Comparison of ENCODE assay signal across 29 mouse cellular contexts in the genomic region with DNA sequence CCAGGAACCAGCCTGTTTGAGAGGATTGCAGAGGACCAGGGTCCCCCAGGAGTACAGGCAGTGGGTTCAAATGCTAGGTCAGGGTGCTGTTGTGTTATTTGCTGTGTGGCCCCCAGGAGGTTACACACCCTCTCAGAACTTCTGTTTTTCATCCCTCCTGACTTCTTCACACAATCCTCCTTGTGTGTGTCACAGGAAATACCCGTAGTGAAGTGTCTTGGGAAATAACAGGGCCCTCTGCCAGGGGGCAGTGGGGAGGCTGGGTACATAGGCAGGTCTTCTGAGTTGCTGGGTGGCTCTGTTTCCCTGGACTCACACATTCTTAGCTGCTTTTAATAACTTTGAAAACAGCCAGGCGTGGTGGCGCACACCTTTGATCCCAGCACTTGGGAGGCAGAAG. TPM values are rescaled to one million over a fixed set of nuclear protein-coding genes. Genes with fewer than 3 reads are reported as not detected.
DNase-seq lines count a peak whose midpoint lies in the region; ATAC-seq and TF ChIP-seq lines count a peak whose summit lies in the region.
"Had no signal": no experiment of that assay in that cellular context is flagged by ENCODE, and none has a peak within 500 bp of the region (broad histone marks: within the 10 kb centered on the region; RNA-seq: fewer than 3 reads in every experiment).

No protein-coding gene starts in this region.

- no peaks in the 10 kb centered on the region for H3K36me3 ChIP-seq in intestine, postnatal 0 days (ENCODE audit: control insufficient read depth, insufficient read depth)
- no peaks in the 10 kb centered on the region for H3K36me3 ChIP-seq in intestine, embryonic 15.5 days
- H3K36me3 ChIP-seq in stomach, postnatal 0 days (ENCODE audit: control insufficient read depth, insufficient read depth, low read length): no peaks in the 10 kb centered on the region
- H3K36me3 ChIP-seq: embryonic facial prominence, embryonic 10.5 days; embryonic facial prominence, embryonic 12.5 days; forebrain, embryonic 15.5 days; G1E had no signal

- no peaks in the 10 kb centered on the region for H3K9me3 ChIP-seq in intestine, postnatal 0 days (ENCODE audit: control insufficient read depth)
- no peaks in the 10 kb centered on the region for H3K9me3 ChIP-seq in intestine, embryonic 15.5 days
- H3K9me3 ChIP-seq in stomach, postnatal 0 days (ENCODE audit: control insufficient read depth, low read length): no peaks in the 10 kb centered on the region
- H3K9me3 ChIP-seq: embryonic facial prominence, embryonic 10.5 days; embryonic facial prominence, embryonic 12.5 days; forebrain, embryonic 13.5 days; forebrain, embryonic 15.5 days; G1E had no signal

- no peak overlapping the region for H3K27ac ChIP-seq in intestine, postnatal 0 days (ENCODE audit: low read depth, low read length)
- no peak overlapping the region for H3K27ac ChIP-seq in intestine, embryonic 15.5 days
- H3K27ac ChIP-seq in stomach, postnatal 0 days (replicated peaks): no peak overlapping the region
- H3K27ac ChIP-seq: embryonic facial prominence, embryonic 10.5 days; embryonic facial prominence, embryonic 12.5 days; forebrain, embryonic 13.5 days; forebrain, embryonic 15.5 days had no signal

- H3K4me2 ChIP-seq in intestine, postnatal 0 days (replicated peaks; ENCODE audit: low read depth): no peak overlapping the region
- no peak overlapping the region for H3K4me2 ChIP-seq in intestine, embryonic 15.5 days (replicated peaks)
- H3K4me2 ChIP-seq in stomach, postnatal 0 days (replicated peaks; ENCODE audit: low read depth): no peak overlapping the region
- H3K4me2 ChIP-seq: embryonic facial prominence, embryonic 12.5 days; forebrain, embryonic 13.5 days; forebrain, embryonic 15.5 days had no signal

- 0 out of 2 replicates have a peak, but pooled peaks have one; percentile 2 for TF ChIP-seq CTCF in intestine, postnatal 0 days (IDR thresholded peaks at IDR 0.05; ENCODE audit: low read depth)
- no peak for TF ChIP-seq CTCF in stomach, postnatal 0 days (IDR thresholded peaks at IDR 0.05; ENCODE audit: low read depth)

- ATAC-seq in intestine, postnatal 0 days: no peak
- no peak for ATAC-seq in intestine, embryonic 15.5 days
- ATAC-seq in megakaryocyte, adult 5-6 weeks (ENCODE audit: poor library complexity, severe bottlenecking): peak; percentile 39; the same call in 1 of the 2 replicates
- no peak for ATAC-seq in inflammation-experienced regulatory T-cells, adult 6 months
- no peak for ATAC-seq in stomach, postnatal 0 days (ENCODE audit: low FRiP score, low TSS enrichment)
- ATAC-seq: CD4-positive, CD25-positive, alpha-beta regulatory T cell, adult 4 months; forebrain, embryonic 13.5 days; forebrain, embryonic 15.5 days; forebrain, postnatal 0 days had no signal

- H3K9ac ChIP-seq in intestine, postnatal 0 days (ENCODE audit: low read depth, low read length): no peak overlapping the region
- H3K9ac ChIP-seq in intestine, embryonic 15.5 days: no peak overlapping the region
- no peak overlapping the region for H3K9ac ChIP-seq in stomach, postnatal 0 days (ENCODE audit: low read length)
- H3K9ac ChIP-seq: embryonic facial prominence, embryonic 12.5 days; forebrain, embryonic 13.5 days; forebrain, embryonic 15.5 days; forebrain, postnatal 0 days had no signal

- DNase-seq in 416B (ENCODE audit: low read depth) (peak; percentile 10), NIH3T3 (ENCODE audit: low read depth) (peak; percentile 13)
- no peak for DNase-seq in stomach, postnatal 0 days (ENCODE audit: low spot score)
- no peak for DNase-seq in cerebellum, adult 9-11 months
- DNase-seq: adrenal gland, adult 2 months; adrenal gland, postnatal 10 days; adrenal gland, postnatal 25 days; B cell, adult 2 months; cerebellum, adult 11 months; cerebellum, adult 18-20 months; cerebellum, adult 8-10 months; cerebellum, postnatal 10 days; cerebellum, postnatal 25 days; forebrain, postnatal 0 days had no signal

- no peaks in the 10 kb centered on the region for H3K4me1 ChIP-seq in intestine, postnatal 0 days (replicated peaks; ENCODE audit: control insufficient read depth, insufficient read depth, low read length)
- no peaks in the 10 kb centered on the region for H3K4me1 ChIP-seq in intestine, embryonic 15.5 days (replicated peaks)
- H3K4me1 ChIP-seq in stomach, postnatal 0 days (replicated peaks; ENCODE audit: control insufficient read depth, insufficient read depth): no peaks in the 10 kb centered on the region
- H3K4me1 ChIP-seq: embryonic facial prominence, embryonic 10.5 days; embryonic facial prominence, embryonic 12.5 days; forebrain, embryonic 13.5 days; forebrain, embryonic 15.5 days had no signal

- H3K4me3 ChIP-seq in intestine, postnatal 0 days (ENCODE audit: low read depth, low read length): no peak overlapping the region
- no peak overlapping the region for H3K4me3 ChIP-seq in intestine, embryonic 15.5 days (replicated peaks)
- H3K4me3 ChIP-seq in stomach, postnatal 0 days (ENCODE audit: low read depth, low read length): no peak overlapping the region
- H3K4me3 ChIP-seq: embryonic facial prominence, embryonic 10.5 days; embryonic facial prominence, embryonic 12.5 days; forebrain, embryonic 13.5 days; forebrain, embryonic 15.5 days had no signal

- H3K27me3 ChIP-seq in intestine, postnatal 0 days (replicated peaks; ENCODE audit: control insufficient read depth, insufficient read depth, low read length): no peaks in the 10 kb centered on the region
- H3K27me3 ChIP-seq in intestine, embryonic 15.5 days (replicated peaks): no peaks in the 10 kb centered on the region
- H3K27me3 ChIP-seq in stomach, postnatal 0 days (ENCODE audit: control insufficient read depth, insufficient read depth, low read length): no peaks in the 10 kb centered on the region
- H3K27me3 ChIP-seq: forebrain, embryonic 13.5 days; forebrain, embryonic 15.5 days had no signal

- TF ChIP-seq EP300 in stomach, postnatal 0 days (optimal IDR thresholded peaks at IDR 0.05): no peak

- 75% methylated on average over 3 of the region's 3 CpGs for WGBS in intestine, postnatal 0 days
- 69% methylated on average over 3 of the region's 3 CpGs for WGBS in intestine, embryonic 15.5 days
- 75% methylated on average over 3 of the region's 3 CpGs for WGBS in stomach, postnatal 0 days

RNA-seq across cellular contexts. Expression of gene Muc3a, which starts 6.9 kb away (rescaled TPM):
- 17.1 and 18.0 TPM in 2 replicates for polyA plus RNA-seq in intestine, postnatal 0 days (2015; fragmentation: Nextera tagmentation; extraction: Ambion mirVana)
- polyA plus RNA-seq in intestine, embryonic 15.5 days (2015; fragmentation: Nextera tagmentation; extraction: Ambion mirVana): 15.3 and 15.4 TPM in 2 replicates
- total RNA-seq in megakaryocyte, adult 5-6 weeks (2015): 0.87 and 1.4 TPM in 2 replicates
- total RNA-seq in megakaryocyte, adult 5-6 weeks (2017): 0.08 and 0.29 TPM in 2 replicates
- 1 to 10 TPM; 2.3 to 4.8 (median 4.2) TPM for polyA plus RNA-seq in inflammation-experienced regulatory T-cells, adult 6 months (2017; shearing (Covaris generic))
- 0.05 and 0.10 TPM in 2 replicates for polyA plus RNA-seq in stomach, postnatal 0 days (2015; fragmentation: Nextera tagmentation; extraction: Ambion mirVana)
- total RNA-seq: CH12.LX had no signal
- polyA plus RNA-seq: embryonic facial prominence, embryonic 10.5 days; forebrain, embryonic 11.5 days; forebrain, embryonic 13.5 days; forebrain, embryonic 15.5 days; G1E had no signal

RNA-seq across cellular contexts. Expression of gene Muc3, which starts 56.2 kb away (rescaled TPM):
- polyA plus RNA-seq in intestine, postnatal 0 days (2015; fragmentation: Nextera tagmentation; extraction: Ambion mirVana): 42.9 and 45.0 TPM in 2 replicates
- polyA plus RNA-seq in intestine, embryonic 15.5 days (2015; fragmentation: Nextera tagmentation; extraction: Ambion mirVana): 3.8 and 4.6 TPM in 2 replicates
- total RNA-seq in megakaryocyte, adult 5-6 weeks (2015): not detected in 2 replicates
- total RNA-seq in megakaryocyte, adult 5-6 weeks (2017): not detected in 2 replicates
- not detected for polyA plus RNA-seq in inflammation-experienced regulatory T-cells, adult 6 months (2017; shearing (Covaris generic))
- polyA plus RNA-seq in stomach, postnatal 0 days (2015; fragmentation: Nextera tagmentation; extraction: Ambion mirVana): 0.68 and 0.75 TPM in 2 replicates
- total RNA-seq: adrenal gland, adult 2 months; adrenal gland, postnatal 10 days; adrenal gland, postnatal 25 days; adrenal gland, postnatal 4 days; CH12.LX; forebrain, postnatal 0 days; G1E had no signal
- polyA plus RNA-seq: adrenal gland, adult 2 months; CD4-positive, CD25-positive, alpha-beta regulatory T cell, adult 4 months; cortical plate, adult 2 months; embryonic facial prominence, embryonic 10.5 days; embryonic facial prominence, embryonic 12.5 days; embryonic facial prominence, embryonic 14.5 days; forebrain, embryonic 11.5 days; forebrain, embryonic 13.5 days; forebrain, embryonic 15.5 days; forebrain, postnatal 0 days; G1E had no signal

Comparison
In these comparisons a context has a peak if more than half of its experiments do, and no peak if none do; other contexts are left out.
1. DNase-seq: peak in 416B (single experiment) and NIH3T3 (single experiment); none in stomach, postnatal 0 days (single experiment) and cerebellum, adult 9-11 months (single experiment).